Mouse (Mus musculus): Measurements from ENCODE around the gene Sema4c. TPM values are rescaled to one million over a fixed set of nuclear protein-coding genes. Genes with fewer than 3 reads are reported as not detected.

The Sema4c gene
- polyA plus RNA-seq, 1 experiment from 2014 or later, result 2.0 TPM

- WGBS (ENCODE audit: insufficient replicate concordance), result 20% methylated on average over 8 of the region's 8 CpGs
- ATAC-seq (ENCODE audit: insufficient read depth), result no peak
Measured at GRCm38 (mm10) chr1:36555798-36556395, 2.3 kb downstream of the Sema4c start.

GRCm38 (mm10) chr1:36554633-36555399 lies 3.3 kb downstream of the Sema4c start:
- ATAC-seq (ENCODE audit: insufficient read depth), result no peak
- Histone ChIP-seq H3K27ac (replicated peaks) (no peak overlapping the region), H3K4me3 (replicated peaks) (no peak overlapping the region), H3K4me1 (replicated peaks) (peaks cover 21% of the 10 kb centered on the region), H3K27me3 (peaks cover 72% of the 10 kb centered on the region), H3K4me2 (peak overlapping the region; percentile 68), H3K9me3 (replicated peaks) (no peaks in the 10 kb centered on the region), H3K9ac (no peak overlapping the region), H3K36me3 (replicated peaks) (peaks cover 20% of the 10 kb centered on the region)
- 40% methylated on average over 21 of the region's 21 CpGs for WGBS (ENCODE audit: insufficient replicate concordance)

More at GRCm38 (mm10) chr1:36555798-36556395, 2.3 kb downstream of the Sema4c start:
- Histone ChIP-seq H3K9ac (no peak overlapping the region), H3K36me3 (replicated peaks) (peaks cover 20% of the 10 kb centered on the region), H3K4me1 (replicated peaks) (peaks cover 21% of the 10 kb centered on the region), H3K4me3 (replicated peaks) (peak overlapping the region; percentile 61), H3K4me2 (peak overlapping the region; percentile 68), H3K27ac (replicated peaks) (peak overlapping the region; percentile 76), H3K27me3 (peaks cover 83% of the 10 kb centered on the region), H3K9me3 (replicated peaks) (no peaks in the 10 kb centered on the region)

- WGBS (ENCODE audit: insufficient replicate concordance), result 74% methylated on average over 16 of the region's 16 CpGs
- H3K4me3 ChIP-seq (replicated peaks), result no peak overlapping the region
- H3K36me3 ChIP-seq (replicated peaks), result peaks cover 26% of the 10 kb centered on the region
- H3K4me1 ChIP-seq (replicated peaks), result peaks cover 10% of the 10 kb centered on the region
- H3K4me2 ChIP-seq, result no peak overlapping the region
- peaks cover 49% of the 10 kb centered on the region for H3K27me3 ChIP-seq
- H3K9me3 ChIP-seq (replicated peaks), result no peaks in the 10 kb centered on the region
- no peak overlapping the region for H3K27ac ChIP-seq (replicated peaks)
- H3K9ac ChIP-seq, result no peak overlapping the region
- ATAC-seq (ENCODE audit: insufficient read depth), result no peak
Measured at GRCm38 (mm10) chr1:36552506-36552905, 5.6 kb downstream of the Sema4c start.

GRCm38 (mm10) chr1:36551904-36552303 lies 6.2 kb downstream of the Sema4c start:
- no peak for ATAC-seq (ENCODE audit: insufficient read depth)
- 78% methylated on average over 17 of the region's 17 CpGs for WGBS (ENCODE audit: insufficient replicate concordance)
- Histone ChIP-seq H3K4me1 (replicated peaks) (peaks cover 10% of the 10 kb centered on the region), H3K4me2 (no peak overlapping the region), H3K27me3 (peaks cover 43% of the 10 kb centered on the region), H3K4me3 (replicated peaks) (no peak overlapping the region), H3K9ac (no peak overlapping the region), H3K9me3 (replicated peaks) (no peaks in the 10 kb centered on the region), H3K36me3 (replicated peaks) (peaks cover 26% of the 10 kb centered on the region), H3K27ac (replicated peaks) (no peak overlapping the region)

GRCm38 (mm10) chr1:36550075-36550863 lies 7.9 kb downstream of the Sema4c start:
- no peak overlapping the region for H3K4me2 ChIP-seq
- peaks cover 18% of the 10 kb centered on the region for H3K4me1 ChIP-seq (replicated peaks)
- WGBS (ENCODE audit: insufficient replicate concordance), result 75% methylated on average over 20 of the region's 20 CpGs
- no peak overlapping the region for H3K4me3 ChIP-seq (replicated peaks)
- H3K27me3 ChIP-seq, result peaks cover 27% of the 10 kb centered on the region
- H3K36me3 ChIP-seq (replicated peaks), result peaks cover 26% of the 10 kb centered on the region
- H3K9me3 ChIP-seq (replicated peaks), result no peaks in the 10 kb centered on the region
- no peak for ATAC-seq (ENCODE audit: insufficient read depth)
- no peak overlapping the region for H3K9ac ChIP-seq
- H3K27ac ChIP-seq (replicated peaks), result no peak overlapping the region

GRCm38 (mm10) chr1:36549491-36549890 lies 8.7 kb downstream of the Sema4c start:
- no peak for ATAC-seq (ENCODE audit: insufficient read depth)
- H3K27me3 ChIP-seq, result peaks cover 19% of the 10 kb centered on the region
- H3K27ac ChIP-seq (replicated peaks), result no peak overlapping the region
- 77% methylated on average over 18 of the region's 18 CpGs for WGBS (ENCODE audit: insufficient replicate concordance)
- no peaks in the 10 kb centered on the region for H3K9me3 ChIP-seq (replicated peaks)
- H3K4me1 ChIP-seq (replicated peaks), result peaks cover 18% of the 10 kb centered on the region
- H3K9ac ChIP-seq, result no peak overlapping the region
- peaks cover 26% of the 10 kb centered on the region for H3K36me3 ChIP-seq (replicated peaks)
- H3K4me3 ChIP-seq (replicated peaks), result no peak overlapping the region
- H3K4me2 ChIP-seq, result no peak overlapping the region

GRCm38 (mm10) chr1:36548771-36549170 lies 9.4 kb downstream of the Sema4c start:
- Histone ChIP-seq H3K36me3 (replicated peaks) (peaks cover 26% of the 10 kb centered on the region), H3K9me3 (replicated peaks) (no peaks in the 10 kb centered on the region), H3K4me3 (replicated peaks) (no peak overlapping the region), H3K9ac (no peak overlapping the region), H3K27ac (replicated peaks) (no peak overlapping the region), H3K27me3 (peaks cover 12% of the 10 kb centered on the region), H3K4me1 (replicated peaks) (peaks cover 18% of the 10 kb centered on the region), H3K4me2 (no peak overlapping the region)
- ATAC-seq (ENCODE audit: insufficient read depth), result no peak
- WGBS (ENCODE audit: insufficient replicate concordance), result 59% methylated on average over 8 of the region's 8 CpGs

- ATAC-seq (ENCODE audit: insufficient read depth), result no peak
- H3K27me3 ChIP-seq, result peaks cover 6% of the 10 kb centered on the region; the same call in 1 of the 2 replicates
- H3K27ac ChIP-seq (replicated peaks), result no peak overlapping the region
- peaks cover 21% of the 10 kb centered on the region; the same call in 1 of the 2 replicates for H3K36me3 ChIP-seq (replicated peaks)
- H3K4me2 ChIP-seq, result no peak overlapping the region
- 58% methylated on average over 9 of the region's 9 CpGs for WGBS (ENCODE audit: insufficient replicate concordance)
- no peaks in the 10 kb centered on the region for H3K9me3 ChIP-seq (replicated peaks)
- no peak overlapping the region for H3K9ac ChIP-seq
- H3K4me3 ChIP-seq (replicated peaks), result no peak overlapping the region
- H3K4me1 ChIP-seq (replicated peaks), result peaks cover 18% of the 10 kb centered on the region
Measured at GRCm38 (mm10) chr1:36547981-36548598, 10.1 kb downstream of the Sema4c start.

GRCm38 (mm10) chr1:36546888-36547471 lies 11.2 kb downstream of the Sema4c start, which contains the start of gene Ankrd39:
Ankrd39 (minus strand) TSS chr1:36547445.
- Histone ChIP-seq H3K4me3 (replicated peaks) (peak within 1 kb of the TSS; percentile 71), H3K4me1 (replicated peaks) (peaks cover 18% of the 10 kb centered on the region), H3K27ac (replicated peaks) (0 out of 2 replicates have a peak within 1 kb of the TSS, but pooled peaks have one; percentile 20), H3K4me2 (peak within 1 kb of the TSS; percentile 87), H3K9ac (peak within 1 kb of the TSS; percentile 61), H3K27me3 (no peaks in the 10 kb centered on the region), H3K36me3 (replicated peaks) (peaks cover 17% of the 10 kb centered on the region; the same call in 1 of the 2 replicates), H3K9me3 (replicated peaks) (no peaks in the 10 kb centered on the region)
- peak; percentile 99 for ATAC-seq (ENCODE audit: insufficient read depth)
- WGBS (ENCODE audit: insufficient replicate concordance), result under 1% methylated on average over 43 of the region's 43 CpGs

- WGBS (ENCODE audit: insufficient replicate concordance), result 49% methylated on average over 19 of the region's 19 CpGs
Measured at GRCm38 (mm10) chr1:36545845-36546600, 12.1 kb downstream of the Sema4c start.

More at GRCm38 (mm10) chr1:36545845-36546600, 12.1 kb downstream of the Sema4c start:
- no peak overlapping the region for H3K27ac ChIP-seq (replicated peaks)
- H3K27me3 ChIP-seq, result no peaks in the 10 kb centered on the region
- H3K4me2 ChIP-seq, result peak overlapping the region; percentile 87
- H3K4me3 ChIP-seq (replicated peaks), result peak overlapping the region; percentile 71
- H3K36me3 ChIP-seq (replicated peaks), result peaks cover 20% of the 10 kb centered on the region
- H3K9ac ChIP-seq, result peak overlapping the region; percentile 61; the same call in 1 of the 2 replicates
- peaks cover 18% of the 10 kb centered on the region for H3K4me1 ChIP-seq (replicated peaks)
- ATAC-seq (ENCODE audit: insufficient read depth), result no peak
- H3K9me3 ChIP-seq (replicated peaks), result no peaks in the 10 kb centered on the region
